Mouse (Mus musculus): ENCODE measurements around the gene Krt24. TPM values are rescaled to one million over a fixed set of nuclear protein-coding genes. Genes with fewer than 3 reads are reported as not detected.

The Krt24 gene
- total and polyA plus RNA-seq, 3 experiments, result not detected

GRCm38 (mm10) chr11:99265796-99266195 lies 19.3 kb downstream of the Krt24 start:
- Histone ChIP-seq H3K4me1 (ENCODE audit: insufficient read depth, low read depth, low read length) (no peaks in the 10 kb centered on the region), H3K36me3 (replicated peaks) (no peaks in the 10 kb centered on the region), H3K9me3 (replicated peaks) (no peaks in the 10 kb centered on the region), H3K4me3 (ENCODE audit: low read depth, low read length) (no peak overlapping the region), H3K27me3 (ENCODE audit: insufficient read depth, low read length) (peaks cover 5% of the 10 kb centered on the region)
- ATAC-seq (ENCODE audit: extremely low read depth, insufficient number of reproducible peaks, low FRiP score, poor library complexity, severe bottlenecking) (no peak), DNase-seq (ENCODE audit: low spot score) (no peak)
- TF ChIP-seq POLR2AphosphoS5 (IDR thresholded peaks at IDR 0.05; ENCODE audit: insufficient replicate concordance, low read depth, low read length), result no peak
- no peak for TF ChIP-seq GATA1 (IDR thresholded peaks at IDR 0.05; ENCODE audit: borderline replicate concordance, low read length)
- no peak for TF ChIP-seq CTCF (IDR thresholded peaks at IDR 0.05; ENCODE audit: low read depth, low read length)
- no peak for TF ChIP-seq TAL1 (conservative IDR thresholded peaks at IDR 0.05; ENCODE audit: low read depth, low read length)
- TF ChIP-seq GATA2 (IDR thresholded peaks at IDR 0.05; ENCODE audit: borderline replicate concordance, low read depth, low read length), result no peak

GRCm38 (mm10) chr11:99265220-99265619 lies 19.8 kb downstream of the Krt24 start:
- Histone ChIP-seq H3K4me1 (ENCODE audit: insufficient read depth, low read depth, low read length) (no peaks in the 10 kb centered on the region), H3K36me3 (replicated peaks) (no peaks in the 10 kb centered on the region), H3K9me3 (replicated peaks) (no peaks in the 10 kb centered on the region), H3K27me3 (ENCODE audit: insufficient read depth, low read length) (peaks cover 5% of the 10 kb centered on the region), H3K4me3 (ENCODE audit: low read depth, low read length) (no peak overlapping the region)
- ATAC-seq (ENCODE audit: extremely low read depth, insufficient number of reproducible peaks, low FRiP score, poor library complexity, severe bottlenecking) (no peak), DNase-seq (ENCODE audit: low spot score) (no peak)
- TF ChIP-seq CTCF (IDR thresholded peaks at IDR 0.05; ENCODE audit: low read depth, low read length) (no peak), GATA2 (IDR thresholded peaks at IDR 0.05; ENCODE audit: borderline replicate concordance, low read depth, low read length) (no peak), TAL1 (conservative IDR thresholded peaks at IDR 0.05; ENCODE audit: low read depth, low read length) (no peak), GATA1 (IDR thresholded peaks at IDR 0.05; ENCODE audit: borderline replicate concordance, low read length) (no peak), POLR2AphosphoS5 (IDR thresholded peaks at IDR 0.05; ENCODE audit: insufficient replicate concordance, low read depth, low read length) (no peak)

- Histone ChIP-seq H3K27me3 (ENCODE audit: insufficient read depth, low read length) (no peaks in the 10 kb centered on the region), H3K4me3 (ENCODE audit: low read depth, low read length) (no peak overlapping the region), H3K36me3 (replicated peaks) (no peaks in the 10 kb centered on the region), H3K9me3 (replicated peaks) (no peaks in the 10 kb centered on the region), H3K4me1 (ENCODE audit: insufficient read depth, low read depth, low read length) (no peaks in the 10 kb centered on the region)
- DNase-seq (ENCODE audit: low spot score) (no peak), ATAC-seq (ENCODE audit: extremely low read depth, insufficient number of reproducible peaks, low FRiP score, poor library complexity, severe bottlenecking) (no peak)
- TF ChIP-seq GATA1 (IDR thresholded peaks at IDR 0.05; ENCODE audit: borderline replicate concordance, low read length) (no peak), CTCF (IDR thresholded peaks at IDR 0.05; ENCODE audit: low read depth, low read length) (0 out of 2 replicates have a peak, but pooled peaks have one; percentile 9), POLR2AphosphoS5 (IDR thresholded peaks at IDR 0.05; ENCODE audit: insufficient replicate concordance, low read depth, low read length) (no peak), GATA2 (IDR thresholded peaks at IDR 0.05; ENCODE audit: borderline replicate concordance, low read depth, low read length) (no peak), TAL1 (conservative IDR thresholded peaks at IDR 0.05; ENCODE audit: low read depth, low read length) (no peak)
These were observed 28.8 kb downstream of the Krt24 start for GRCm38 (mm10) chr11:99256213-99256612.

GRCm38 (mm10) chr11:99255316-99255715 lies 29.7 kb downstream of the Krt24 start:
- Histone ChIP-seq H3K9me3 (replicated peaks) (no peaks in the 10 kb centered on the region), H3K4me3 (ENCODE audit: low read depth, low read length) (no peak overlapping the region), H3K27me3 (ENCODE audit: insufficient read depth, low read length) (peaks cover under 1% of the 10 kb centered on the region; the same call in 1 of the 2 replicates), H3K36me3 (replicated peaks) (no peaks in the 10 kb centered on the region), H3K4me1 (ENCODE audit: insufficient read depth, low read depth, low read length) (no peaks in the 10 kb centered on the region)
- no peak for ATAC-seq (ENCODE audit: extremely low read depth, insufficient number of reproducible peaks, low FRiP score, poor library complexity, severe bottlenecking)
- no peak for DNase-seq (ENCODE audit: low spot score)
- TF ChIP-seq GATA1 (IDR thresholded peaks at IDR 0.05; ENCODE audit: borderline replicate concordance, low read length) (no peak), CTCF (IDR thresholded peaks at IDR 0.05; ENCODE audit: low read depth, low read length) (no peak), POLR2AphosphoS5 (IDR thresholded peaks at IDR 0.05; ENCODE audit: insufficient replicate concordance, low read depth, low read length) (no peak), TAL1 (conservative IDR thresholded peaks at IDR 0.05; ENCODE audit: low read depth, low read length) (no peak), GATA2 (IDR thresholded peaks at IDR 0.05; ENCODE audit: borderline replicate concordance, low read depth, low read length) (no peak)

- DNase-seq (ENCODE audit: low spot score), result no peak
- Histone ChIP-seq H3K4me3 (ENCODE audit: low read depth, low read length) (no peak overlapping the region), H3K36me3 (replicated peaks) (no peaks in the 10 kb centered on the region), H3K27me3 (ENCODE audit: insufficient read depth, low read length) (peaks cover 6% of the 10 kb centered on the region), H3K4me1 (ENCODE audit: insufficient read depth, low read depth, low read length) (no peaks in the 10 kb centered on the region), H3K9me3 (replicated peaks) (no peaks in the 10 kb centered on the region)
- TF ChIP-seq GATA2 (IDR thresholded peaks at IDR 0.05; ENCODE audit: borderline replicate concordance, low read depth, low read length) (no peak), TAL1 (conservative IDR thresholded peaks at IDR 0.05; ENCODE audit: low read depth, low read length) (no peak), GATA1 (IDR thresholded peaks at IDR 0.05; ENCODE audit: borderline replicate concordance, low read length) (no peak), POLR2AphosphoS5 (IDR thresholded peaks at IDR 0.05; ENCODE audit: insufficient replicate concordance, low read depth, low read length) (no peak), CTCF (IDR thresholded peaks at IDR 0.05; ENCODE audit: low read depth, low read length) (no peak)
- ATAC-seq (ENCODE audit: extremely low read depth, insufficient number of reproducible peaks, low FRiP score, poor library complexity, severe bottlenecking), result no peak
These were observed 31.2 kb downstream of the Krt24 start for GRCm38 (mm10) chr11:99253893-99254292.

GRCm38 (mm10) chr11:99252671-99253070 lies 32.4 kb downstream of the Krt24 start:
- Histone ChIP-seq H3K27me3 (ENCODE audit: insufficient read depth, low read length) (peaks cover 6% of the 10 kb centered on the region), H3K4me3 (ENCODE audit: low read depth, low read length) (no peak overlapping the region), H3K9me3 (replicated peaks) (no peaks in the 10 kb centered on the region), H3K36me3 (replicated peaks) (no peaks in the 10 kb centered on the region), H3K4me1 (ENCODE audit: insufficient read depth, low read depth, low read length) (no peaks in the 10 kb centered on the region)
- no peak for DNase-seq (ENCODE audit: low spot score)
- TF ChIP-seq GATA1 (IDR thresholded peaks at IDR 0.05; ENCODE audit: borderline replicate concordance, low read length) (no peak), GATA2 (IDR thresholded peaks at IDR 0.05; ENCODE audit: borderline replicate concordance, low read depth, low read length) (no peak), CTCF (IDR thresholded peaks at IDR 0.05; ENCODE audit: low read depth, low read length) (no peak), TAL1 (conservative IDR thresholded peaks at IDR 0.05; ENCODE audit: low read depth, low read length) (no peak), POLR2AphosphoS5 (IDR thresholded peaks at IDR 0.05; ENCODE audit: insufficient replicate concordance, low read depth, low read length) (no peak)
- ATAC-seq (ENCODE audit: extremely low read depth, insufficient number of reproducible peaks, low FRiP score, poor library complexity, severe bottlenecking), result no peak

All from G1E (cell line).